Mouse (Mus musculus) liver, embryonic 14.5 days (tissue): ENCODE results near the gene Speer4a.
"Not testable (repeated sequence)": the region's sequence is repeated elsewhere in the genome, so short reads cannot be mapped to it uniquely, and the experiment has no call there.

ENCODE experiments used
- CTCF ChIP-seq: IDR thresholded peaks from 2 replicates; pipeline ENCODE4 v1.5.1; 2016; ENCODE audit warnings: antibody characterized with exemption, low read depth, control low read depth
- EP300 ChIP-seq: IDR thresholded peaks from 2 replicates; pipeline ENCODE4 v1.6.1; 2016; ENCODE audit warnings: antibody characterized with exemption, low read depth

DNA sequence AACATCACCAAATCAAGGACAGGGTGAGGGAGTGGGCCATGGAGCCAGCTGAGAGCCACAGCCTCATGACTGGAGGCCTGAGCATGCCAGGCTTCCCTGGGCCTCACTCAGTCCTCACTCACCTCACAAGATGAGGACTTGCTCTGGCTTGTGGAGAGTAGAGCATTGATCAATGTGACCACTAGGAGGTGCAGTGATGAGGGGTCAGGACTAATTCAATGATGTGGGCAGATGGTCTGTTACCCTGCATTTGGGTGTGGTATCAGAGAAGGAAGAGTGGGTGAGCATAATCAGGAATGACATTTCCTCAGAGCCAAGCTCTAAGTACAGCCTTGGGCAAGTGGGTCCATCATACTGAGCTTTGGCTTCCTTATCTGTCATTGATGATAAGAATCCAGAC, 39.7 kb upstream of the Speer4a start:
- not testable (repeated sequence) for TF ChIP-seq EP300, CTCF
